Mouse (Mus musculus) neural tube, embryonic 13.5 days (tissue): Measurements from ENCODE around the gene Gba. TPM values are rescaled to one million over a fixed set of nuclear protein-coding genes. Genes with fewer than 3 reads are reported as not detected.
"Not testable (repeated sequence)": the region's sequence is repeated elsewhere in the genome, so short reads cannot be mapped to it uniquely, and the experiment has no call there.

Source experiments
- ATAC-seq: fragments of 200-750 bp; cut with Nextera tagmentation; 2 replicates; pipeline ENCODE4 v1.8.0; 2017; ENCODE audit warnings: low read depth, mild to moderate bottlenecking, moderate TSS enrichment, moderate library complexity
- H3K27ac ChIP-seq: fragments of 300-500 bp; sonication (generic); replicated peaks from 2 replicates; pipeline ENCODE4 v1.5.1; 2015; ENCODE audit warnings: moderate library complexity, mild to moderate bottlenecking, inconsistent platforms
- H3K27me3 ChIP-seq: fragments of 300-500 bp; sonication (generic); 2 replicates; pipeline ENCODE4 v1.6.1; 2015; ENCODE audit warnings: mild to moderate bottlenecking, inconsistent platforms
- H3K36me3 ChIP-seq: fragments of 300-500 bp; sonication (generic); 2 replicates; pipeline ENCODE4 v1.6.1; 2015; ENCODE audit warnings: mild to moderate bottlenecking, inconsistent platforms
- H3K4me1 ChIP-seq: fragments of 300-500 bp; sonication (generic); replicated peaks from 2 replicates; pipeline ENCODE4 v1.6.1; 2015; ENCODE audit warnings: inconsistent platforms
- H3K4me2 ChIP-seq: fragments of 300-500 bp; sonication (generic); 2 replicates; pipeline ENCODE4 v1.6.1; 2015; ENCODE audit warnings: inconsistent platforms, mild to moderate bottlenecking, moderate library complexity
- H3K4me3 ChIP-seq: fragments of 300-500 bp; sonication (generic); 2 replicates; pipeline ENCODE4 v1.5.1; 2015; ENCODE audit warnings: mild to moderate bottlenecking, inconsistent platforms
- H3K9ac ChIP-seq: fragments of 300-500 bp; sonication (generic); 2 replicates; pipeline ENCODE4 v1.6.1; 2015; ENCODE audit warnings: moderate library complexity, mild to moderate bottlenecking, inconsistent platforms
- H3K9me3 ChIP-seq: fragments of 300-500 bp; sonication (generic); 2 replicates; pipeline ENCODE4 v1.6.1; 2016; ENCODE audit warnings: inconsistent platforms
- WGBS: fragments of 180-500 bp; shearing (Covaris S2); methylation state at CpG from one replicate; pipeline ENCODE4 v1.1.7; 2015; 5-methylcytosine and 5-hydroxymethylcytosine counted together
- polyA plus RNA-seq: library from polyadenylated mRNA; unstranded; fragments of >200 nt; fragmentation: Nextera tagmentation; extraction: Ambion mirVana; gene quantifications from 2 replicates; pipeline ENCODE4 v1.2.1, GENCODE M21; 2015

The Gba gene
- polyA plus RNA-seq = 48.3 and 50.0 TPM in 2 replicates

- Histone ChIP-seq H3K27ac (no peak within 1 kb of the TSS), H3K9ac (peak within 1 kb of the TSS; percentile 76), H3K4me3 (peak within 1 kb of the TSS; percentile 54), H3K36me3 (peaks cover 37% of the 10 kb centered on the region), H3K27me3 (no peaks in the 10 kb centered on the region), H3K9me3 (no peaks in the 10 kb centered on the region), H3K4me1 (peaks cover 11% of the 10 kb centered on the region), H3K4me2 (peak within 1 kb of the TSS; percentile 73)
- peak; percentile 82 for ATAC-seq
- WGBS = 26% methylated on average over 13 of the region's 13 CpGs
Observed at GRCm38 (mm10) chr3:89202253-89203141, at the start of gene Gba. TSS of gene Gba (plus strand) at chr3:89202928.

GRCm38 (mm10) chr3:89156951-89157350 is 45.8 kb upstream of the Gba start:
- Histone ChIP-seq H3K4me1 (peaks cover 29% of the 10 kb centered on the region), H3K4me2 (no peak overlapping the region), H3K9me3 (no peaks in the 10 kb centered on the region), H3K4me3 (no peak overlapping the region), H3K27ac (no peak overlapping the region), H3K27me3 (no peaks in the 10 kb centered on the region), H3K9ac (no peak overlapping the region), H3K36me3 (peaks cover 8% of the 10 kb centered on the region; the same call in 1 of the 2 replicates)
- ATAC-seq = no peak
- 88% methylated on average over 8 of the region's 8 CpGs for WGBS

GRCm38 (mm10) chr3:89158651-89159050 is 44.1 kb upstream of the Gba start:
- Histone ChIP-seq H3K4me3 (peak overlapping the region; percentile 84), H3K4me2 (peak overlapping the region; percentile 93), H3K36me3 (no peaks in the 10 kb centered on the region), H3K9ac (peak overlapping the region; percentile 84), H3K27ac (peak overlapping the region; percentile 29; the same call in 1 of the 2 replicates), H3K9me3 (no peaks in the 10 kb centered on the region), H3K27me3 (no peaks in the 10 kb centered on the region), H3K4me1 (peaks cover 29% of the 10 kb centered on the region)
- 21% methylated on average over 7 of the region's 7 CpGs for WGBS
- ATAC-seq = no peak

- Histone ChIP-seq H3K4me3 (peak overlapping the region; percentile 84), H3K27ac (0 out of 2 replicates have a peak overlapping the region, but pooled peaks have one; percentile 29), H3K9ac (peak overlapping the region; percentile 84), H3K36me3 (no peaks in the 10 kb centered on the region), H3K4me2 (peak overlapping the region; percentile 93), H3K9me3 (no peaks in the 10 kb centered on the region), H3K27me3 (no peaks in the 10 kb centered on the region), H3K4me1 (peaks cover 35% of the 10 kb centered on the region)
- no peak for ATAC-seq
- 2% methylated on average over 13 of the region's 13 CpGs for WGBS
Observed at GRCm38 (mm10) chr3:89159211-89159610, 43.5 kb upstream of the Gba start.

- Histone ChIP-seq H3K36me3 (no peaks in the 10 kb centered on the region), H3K9me3 (no peaks in the 10 kb centered on the region), H3K27me3 (no peaks in the 10 kb centered on the region), H3K4me2 (peak within 1 kb of the TSS; percentile 93), H3K4me1 (peaks cover 35% of the 10 kb centered on the region), H3K9ac (peak within 1 kb of the TSS; percentile 84), H3K4me3 (peak within 1 kb of the TSS; percentile 84), H3K27ac (peak within 1 kb of the TSS; percentile 67; the same call in 1 of the 2 replicates)
- peak; percentile 88 for ATAC-seq
- WGBS = under 1% methylated on average over 64 of the region's 66 CpGs
Observed at GRCm38 (mm10) chr3:89159616-89160344, 42.9 kb upstream of the Gba start, which contains the start of gene Hcn3. TSS of gene Hcn3 (minus strand) at chr3:89160196.

- H3K4me2 ChIP-seq, H3K4me3 ChIP-seq, H3K9ac ChIP-seq, H3K36me3 ChIP-seq, H3K27me3 ChIP-seq, H3K9me3 ChIP-seq, ATAC-seq, H3K27ac ChIP-seq: not testable (repeated sequence)
- peaks cover 46% of the 10 kb centered on the region for H3K4me1 ChIP-seq
Observed at GRCm38 (mm10) chr3:89161207-89161606, 41.5 kb upstream of the Gba start.

GRCm38 (mm10) chr3:89161786-89162185 is 40.9 kb upstream of the Gba start:
- Histone ChIP-seq H3K4me2 (no peak overlapping the region), H3K4me3 (no peak overlapping the region), H3K27ac (no peak overlapping the region), H3K27me3 (no peaks in the 10 kb centered on the region), H3K36me3 (peaks cover 3% of the 10 kb centered on the region), H3K9ac (no peak overlapping the region), H3K4me1 (peaks cover 52% of the 10 kb centered on the region), H3K9me3 (no peaks in the 10 kb centered on the region)
- WGBS = 86% methylated on average over 4 of the region's 4 CpGs
- ATAC-seq = no peak

- Histone ChIP-seq H3K9ac (no peak overlapping the region), H3K36me3 (peaks cover 15% of the 10 kb centered on the region), H3K4me3 (no peak overlapping the region), H3K4me1 (peaks cover 48% of the 10 kb centered on the region), H3K27ac (no peak overlapping the region), H3K4me2 (no peak overlapping the region), H3K9me3 (no peaks in the 10 kb centered on the region), H3K27me3 (no peaks in the 10 kb centered on the region)
- WGBS = 60% methylated on average over 1 of the region's 1 CpGs
- no peak for ATAC-seq
Observed at GRCm38 (mm10) chr3:89163123-89163522, 39.6 kb upstream of the Gba start.

GRCm38 (mm10) chr3:89163643-89164245 is 39.0 kb upstream of the Gba start:
- no peak for ATAC-seq
- H3K4me2 ChIP-seq = peak overlapping the region; percentile 86
- H3K36me3 ChIP-seq = peaks cover 21% of the 10 kb centered on the region
- peaks cover 42% of the 10 kb centered on the region for H3K4me1 ChIP-seq
- H3K4me3 ChIP-seq = peak overlapping the region; percentile 94
- 78% methylated on average over 5 of the region's 5 CpGs for WGBS
- peak overlapping the region; percentile 95 for H3K27ac ChIP-seq
- peak overlapping the region; percentile 95 for H3K9ac ChIP-seq
- H3K27me3 ChIP-seq = no peaks in the 10 kb centered on the region
- H3K9me3 ChIP-seq = no peaks in the 10 kb centered on the region

- Histone ChIP-seq H3K4me1 (peaks cover 32% of the 10 kb centered on the region), H3K9me3 (no peaks in the 10 kb centered on the region), H3K4me2 (peak within 1 kb of the TSS; percentile 86), H3K4me3 (peak within 1 kb of the TSS; percentile 94), H3K9ac (peak within 1 kb of the TSS; percentile 95), H3K27ac (peak within 1 kb of the TSS; percentile 95), H3K36me3 (peaks cover 30% of the 10 kb centered on the region), H3K27me3 (no peaks in the 10 kb centered on the region)
- ATAC-seq = peak; percentile 94
- WGBS = under 1% methylated on average over 77 of the region's 79 CpGs
Observed at GRCm38 (mm10) chr3:89164506-89165267, 38.0 kb upstream of the Gba start, which contains the start of gene Clk2. TSS of gene Clk2 (plus strand) at chr3:89164795.

- H3K4me2 ChIP-seq = peak overlapping the region; percentile 86
Observed at GRCm38 (mm10) chr3:89165268-89165870, 37.4 kb upstream of the Gba start.

More at GRCm38 (mm10) chr3:89165268-89165870, 37.4 kb upstream of the Gba start:
- Histone ChIP-seq H3K4me1 (peaks cover 27% of the 10 kb centered on the region), H3K27me3 (no peaks in the 10 kb centered on the region), H3K9me3 (no peaks in the 10 kb centered on the region), H3K36me3 (peaks cover 37% of the 10 kb centered on the region), H3K9ac (peak overlapping the region; percentile 95), H3K27ac (peak overlapping the region; percentile 95), H3K4me3 (peak overlapping the region; percentile 94)
- WGBS = 31% methylated on average over 12 of the region's 12 CpGs
- ATAC-seq = no peak
